Mouse (Mus musculus) central nervous system, embryonic 14 days (tissue): ENCODE results near the gene Tmem116. TPM values are rescaled to one million over a fixed set of nuclear protein-coding genes. Genes with fewer than 3 reads are reported as not detected.

Experiments
- polyA plus RNA-seq: library from polyadenylated mRNA; depleted of rRNA; stranded (reverse); fragments of >200 nt; gene quantifications from 2 replicates; pipeline ENCODE4 v1.2.3, GENCODE M21; 2012; rRNA removed

Gene Tmem116
- polyA plus RNA-seq: 1.0 and 1.5 TPM in 2 replicates

DNA sequence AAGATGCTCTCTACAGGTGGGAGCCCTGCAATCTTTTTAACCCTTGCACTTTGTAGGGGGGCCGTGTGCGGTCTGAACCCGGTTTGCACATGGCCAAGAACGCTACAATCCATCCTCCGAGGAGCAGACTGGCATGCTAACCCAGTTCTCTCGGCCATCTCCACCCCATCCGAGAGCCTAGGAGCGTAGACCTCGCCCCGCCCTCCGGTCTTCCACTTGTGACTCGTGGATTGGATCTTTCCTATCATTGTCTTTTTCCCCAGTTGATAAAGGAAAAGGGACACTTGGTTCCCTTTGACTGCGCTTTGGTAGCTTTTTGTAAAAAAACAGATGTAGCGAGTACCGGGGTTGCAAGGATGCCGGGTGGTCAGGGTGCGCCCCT, at the start of gene Tmem116:
Tmem116 (plus strand) TSS at position 250 of the 382 bp plus-strand sequence.

DNA sequence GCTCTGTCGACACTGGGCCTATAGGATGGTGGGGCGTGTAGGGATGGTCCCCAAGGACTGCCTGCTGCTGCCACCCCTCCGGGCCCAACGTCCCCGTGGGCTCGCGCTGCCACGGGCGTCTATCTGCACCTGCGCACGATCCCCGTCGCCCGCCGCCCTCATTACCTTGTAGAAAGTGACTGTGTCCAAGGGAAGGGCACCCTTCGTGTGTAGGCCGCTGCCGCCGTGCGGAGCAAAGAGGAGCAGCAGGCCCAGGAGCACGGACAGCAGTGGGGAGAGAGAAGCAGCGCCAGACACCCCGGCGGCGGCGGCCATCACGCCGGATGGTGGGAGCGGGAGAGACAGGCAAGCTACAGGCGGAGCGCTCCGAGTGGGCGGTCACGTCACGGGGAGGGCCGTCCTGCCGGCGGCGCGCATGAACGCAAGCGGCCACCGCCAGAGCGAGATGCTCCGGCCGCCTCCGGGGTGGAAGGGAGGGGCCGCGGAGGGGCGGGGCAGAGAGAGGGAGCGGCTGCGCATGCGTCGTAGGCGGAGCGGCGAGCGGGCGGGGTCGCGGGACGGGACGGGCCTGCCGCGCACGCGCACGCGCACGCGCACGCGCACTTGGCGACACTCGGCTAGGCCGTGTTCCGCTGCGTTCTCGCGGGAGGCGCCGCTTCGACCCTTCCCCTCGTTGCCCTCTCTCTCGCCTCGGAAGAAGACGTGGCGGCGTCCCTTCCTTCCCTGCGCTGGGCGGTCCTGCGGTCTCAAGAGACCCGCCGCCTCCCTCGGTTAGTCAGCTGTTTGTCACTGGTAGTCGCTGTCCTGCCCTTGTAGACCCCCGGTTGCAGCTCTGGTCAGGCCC, 555 bp downstream of the Tmem116 start, which contains the start of gene Erp29:
Erp29 (minus strand) TSS at position 481 of the 844 bp plus-strand sequence.

DNA sequence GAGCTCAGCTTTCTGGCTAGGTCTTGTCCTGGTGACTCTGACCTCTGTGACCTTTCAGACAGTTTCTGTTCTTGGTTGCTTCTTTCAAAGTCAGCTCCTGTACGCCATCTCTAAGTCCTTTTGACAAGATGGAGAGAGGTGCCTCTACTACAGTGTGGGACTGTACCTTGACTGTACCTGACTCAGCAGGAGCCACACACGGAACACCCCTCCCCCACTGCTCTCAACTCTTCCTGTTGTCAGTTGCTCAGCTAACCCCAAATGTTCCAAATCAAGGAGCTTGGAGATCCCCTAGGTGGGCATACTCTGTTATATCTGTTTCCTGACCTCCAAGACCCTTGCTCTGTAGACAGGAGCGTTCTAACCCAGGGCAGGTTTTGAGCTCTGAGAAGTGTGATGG, 51.5 kb downstream of the Tmem116 start, which contains the start of gene Adam1b:
Adam1b (minus strand) TSS at position 205 of the 400 bp plus-strand sequence.

DNA sequence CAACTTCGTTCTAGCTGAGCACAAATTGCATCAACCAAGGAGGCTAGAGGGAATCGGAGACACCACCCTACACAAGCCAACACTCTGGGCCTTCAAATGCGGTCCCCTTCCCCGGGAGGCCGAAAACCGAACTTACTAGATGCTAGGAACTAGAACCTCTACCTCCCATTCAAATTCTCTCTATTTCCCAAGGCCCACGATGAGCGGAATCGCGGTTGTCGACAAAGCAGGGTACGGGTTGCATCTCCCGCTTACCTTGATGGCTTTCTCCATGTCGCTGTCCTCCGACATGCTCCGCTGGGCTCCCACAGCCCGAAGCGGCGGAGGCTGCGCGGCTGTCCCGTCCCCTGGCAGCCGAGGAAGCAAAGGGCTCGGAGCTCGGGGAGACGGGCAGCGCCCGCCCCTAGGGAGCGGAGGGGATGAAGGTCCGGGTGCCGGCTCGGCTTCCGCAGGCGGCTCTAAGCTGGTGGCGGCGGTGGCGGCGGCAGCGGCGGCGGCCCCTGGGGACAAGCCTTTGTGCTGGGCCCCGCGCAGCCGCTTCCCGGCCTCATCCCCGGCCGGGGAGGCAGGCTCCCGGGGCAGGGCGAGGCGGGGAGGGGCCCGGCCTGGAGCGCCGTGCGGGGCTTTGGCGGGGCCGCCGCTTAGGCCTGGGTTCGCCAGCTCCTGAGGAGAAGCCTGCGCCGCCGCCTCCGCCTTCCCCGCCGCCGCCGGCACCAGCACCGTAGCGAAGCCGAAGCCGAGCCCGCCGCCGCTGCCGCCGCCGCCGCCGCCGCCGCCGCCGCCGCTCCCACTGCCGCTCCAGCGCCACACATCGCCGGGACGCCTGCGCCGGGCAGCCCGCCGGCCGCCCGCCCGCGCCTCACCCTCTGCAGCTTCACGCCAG, 93.5 kb downstream of the Tmem116 start, which contains the start of the genes Adam1a and Gm42878:
Adam1a (minus strand) TSS at position 573 of the 883 bp plus-strand sequence.
Gm42878 (minus strand) TSS at position 573 of the 883 bp plus-strand sequence.

DNA sequence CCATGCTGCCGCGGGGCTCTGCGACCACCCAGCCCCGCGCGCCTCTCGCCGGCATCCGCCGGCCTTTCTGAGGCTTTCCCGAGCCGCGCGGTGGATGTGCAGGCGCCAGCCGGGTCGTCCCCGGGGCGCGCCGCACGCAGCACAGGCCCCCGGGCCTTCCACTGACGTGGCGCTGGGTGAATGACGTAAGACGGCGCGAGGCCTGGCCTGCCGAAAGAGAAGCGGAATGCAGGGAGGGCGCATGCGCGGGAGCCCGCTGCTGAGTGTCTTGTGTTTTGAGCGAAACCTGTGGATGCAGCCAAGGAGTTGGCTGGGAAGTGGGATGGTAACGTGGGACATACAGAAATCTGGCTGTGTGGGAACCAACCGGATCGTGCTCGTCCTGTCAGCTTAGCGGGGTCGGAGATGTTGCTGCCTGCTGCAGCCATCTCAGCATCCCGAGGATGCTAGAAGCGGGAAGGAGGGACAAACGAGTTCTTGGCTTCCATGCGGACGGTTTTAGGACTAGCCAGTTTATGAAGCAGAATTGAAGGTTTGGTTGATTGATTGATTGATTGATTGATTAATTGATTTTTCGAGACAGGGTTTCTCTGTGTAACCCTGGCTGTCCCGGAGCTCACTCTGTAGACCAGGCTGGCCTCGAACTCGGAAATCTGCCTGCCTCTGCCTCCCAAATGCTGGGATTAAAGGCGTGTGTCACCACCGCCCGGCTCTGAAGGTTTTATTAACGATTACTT, 94.3 kb downstream of the Tmem116 start, which contains the start of gene Mapkapk5:
Mapkapk5 (minus strand) TSS at position 113 of the 737 bp plus-strand sequence.

Other genes starting within 250 kb of the Tmem116 start
- gene Rpl6, start 247.4 kb upstream of the Tmem116 start, polyA plus RNA-seq: 769 and 821 TPM in 2 replicates
- gene Hectd4, start 231.7 kb upstream of the Tmem116 start, polyA plus RNA-seq: 47.1 and 48.4 TPM in 2 replicates
- gene Trafd1, start 66.3 kb upstream of the Tmem116 start, polyA plus RNA-seq: 167 and 181 TPM in 2 replicates
- gene Naa25, start 54.0 kb upstream of the Tmem116 start, polyA plus RNA-seq: 25.9 and 28.1 TPM in 2 replicates
- 135 and 148 TPM in 2 replicates for gene Erp29, start 613 bp downstream of the Tmem116 start, polyA plus RNA-seq
- gene Adam1b, start 51.5 kb downstream of the Tmem116 start, polyA plus RNA-seq: not detected in 2 replicates
- gene Adam1a, start 93.6 kb downstream of the Tmem116 start, polyA plus RNA-seq: 33.9 and 34.1 TPM in 2 replicates
- 0.28 and 0.39 TPM in 2 replicates for gene Gm42878, start 93.6 kb downstream of the Tmem116 start, polyA plus RNA-seq
- 129 and 142 TPM in 2 replicates for gene Mapkapk5, start 94.0 kb downstream of the Tmem116 start, polyA plus RNA-seq
- 127 and 168 TPM in 2 replicates for gene Aldh2, start 141.9 kb downstream of the Tmem116 start, polyA plus RNA-seq
- 1.7 and 2.5 TPM in 2 replicates for gene Acad12, start 167.0 kb downstream of the Tmem116 start, polyA plus RNA-seq
- gene Acad10, start 208.6 kb downstream of the Tmem116 start, polyA plus RNA-seq: 1.8 and 2.1 TPM in 2 replicates
- gene Brap, start 208.7 kb downstream of the Tmem116 start, polyA plus RNA-seq: 34.7 and 37.6 TPM in 2 replicates